In genomic region chr11:64125471-64125870, GRCm38 (mm10) we compare ENCODE assay signal across 21 mouse cellular contexts. TPM values are rescaled to one million over a fixed set of nuclear protein-coding genes. Genes with fewer than 3 reads are reported as not detected.
DNase-seq lines count a peak whose midpoint lies in the region.
"Had no signal": no experiment of that assay in that cellular context is flagged by ENCODE, and none has a peak within 500 bp of the region (broad histone marks: within the 10 kb centered on the region; RNA-seq: fewer than 3 reads in every experiment).

No protein-coding gene starts in this region.

- 50% methylated on average over 2 of the region's 2 CpGs for WGBS in heart, embryonic 10.5 days

- H3K4me3 ChIP-seq in heart, embryonic 10.5 days, result no peak overlapping the region
- H3K4me3 ChIP-seq: embryonic facial prominence, embryonic 13.5 days; embryonic facial prominence, embryonic 15.5 days; erythroblast, embryonic 14.5 days; forebrain, embryonic 10.5 days; forebrain, embryonic 12.5 days had no signal

- peaks cover 22% of the 10 kb centered on the region; the same call in 1 of the 2 replicates for H3K27me3 ChIP-seq in heart, embryonic 10.5 days (ENCODE audit: insufficient read depth, poor library complexity, severe bottlenecking)
- H3K27me3 ChIP-seq: CH12.LX; embryonic facial prominence, embryonic 13.5 days; embryonic facial prominence, embryonic 15.5 days; forebrain, embryonic 12.5 days had no signal

- H3K36me3 ChIP-seq in heart, embryonic 10.5 days, result no peaks in the 10 kb centered on the region
- H3K36me3 ChIP-seq: embryonic facial prominence, embryonic 13.5 days; embryonic facial prominence, embryonic 15.5 days; forebrain, embryonic 10.5 days; forebrain, embryonic 12.5 days; G1E had no signal

- DNase-seq in adrenal gland, adult (ENCODE audit: inconsistent age in 2 of 2, low spot score in 1 of 2), result peak; percentile 11 to 66
- no peak for DNase-seq in adrenal gland, postnatal 4 days (ENCODE audit: low spot score in 2 of 2)
- DNase-seq in heart, adult 11 months, result peak; percentile 55
- no peak for DNase-seq in heart, embryonic 10.5 days (ENCODE audit: low spot score)
- DNase-seq in adrenal gland, postnatal 14 days, result peak; percentile 45
- DNase-seq in gastrocnemius, postnatal 25 days, result no peak
- DNase-seq in cerebellum, adult 9-11 months, result no peak
- DNase-seq: B cell, adult 2 months; cerebellum, adult 11-12 months; cerebellum, adult 2 months; cerebellum, adult 9-10 months; cerebellum, postnatal 14 days; cerebellum, postnatal 36 days; embryo, embryonic 11 days had no signal

- H3K4me1 ChIP-seq in heart, embryonic 10.5 days, result peaks cover 4% of the 10 kb centered on the region
- H3K4me1 ChIP-seq: embryonic facial prominence, embryonic 13.5 days; embryonic facial prominence, embryonic 15.5 days; forebrain, embryonic 10.5 days; forebrain, embryonic 12.5 days had no signal

- no peaks in the 10 kb centered on the region for H3K9me3 ChIP-seq in heart, embryonic 10.5 days
- H3K9me3 ChIP-seq: embryonic facial prominence, embryonic 13.5 days; embryonic facial prominence, embryonic 15.5 days; forebrain, embryonic 10.5 days; forebrain, embryonic 12.5 days; G1E had no signal

- H3K27ac ChIP-seq in heart, embryonic 10.5 days, result no peak overlapping the region
- H3K27ac ChIP-seq: embryonic facial prominence, embryonic 13.5 days; embryonic facial prominence, embryonic 15.5 days; forebrain, embryonic 10.5 days; forebrain, embryonic 12.5 days had no signal

RNA-seq across cellular contexts. Expression of gene Cox10, which starts 46.2 kb away (rescaled TPM):
- total RNA-seq in adrenal gland, postnatal 4 days (2021), result 10 to 100 TPM; 26.8 to 27.2 TPM
- polyA plus RNA-seq in heart, embryonic 10.5 days (2016; fragmentation: Nextera tagmentation; extraction: Ambion mirVana), result 33.8 and 37.8 TPM in 2 replicates
- 33.2 and 41.6 TPM in 2 replicates for total RNA-seq in adrenal gland, postnatal 14 days (2021)
- total RNA-seq in gastrocnemius, postnatal 25 days (2021), result 10 to 100 TPM; 38.0 to 42.0 TPM

Comparison
In these comparisons a context has a peak if more than half of its experiments do, and no peak if none do; other contexts are left out.
1. DNase-seq: peak in adrenal gland, adult (2 of 2), heart, adult 11 months (single experiment) and adrenal gland, postnatal 14 days (single experiment); none in adrenal gland, postnatal 4 days (0 of 2), heart, embryonic 10.5 days (single experiment), gastrocnemius, postnatal 25 days (single experiment) and cerebellum, adult 9-11 months (single experiment).